Mouse (Mus musculus): ENCODE measurements at regions not wholly inside any gene's neighbourhood (a gene's known extent, or its start where the extent isn't known, plus 50 kb on each side); places are given as distances from the start of the nearest gene placed in this dataset.

- no peak for TF ChIP-seq CTCF (IDR thresholded peaks at IDR 0.05)
- TF ChIP-seq EP300 (IDR thresholded peaks at IDR 0.05): no peak
Measured at GRCm38 (mm10) chr5:59921910-59922309, 1886.7 kb upstream of the G6pd2 start.

Data from lung, postnatal 0 days (tissue).